Mouse (Mus musculus): ENCODE results near the gene Rps15a.

- TF ChIP-seq CTCF (conservative IDR thresholded peaks at IDR 0.05; ENCODE audit: insufficient read depth, insufficient read length, low read depth, low read length) (0 out of 2 replicates have a peak, but pooled peaks have one; percentile 20), POLR2A (IDR thresholded peaks at IDR 0.05; ENCODE audit: low read depth, low read length) (no peak)
Observed at GRCm38 (mm10) chr7:118079097-118079496, 36.9 kb downstream of the Rps15a start.

All from kidney, adult 2 months (tissue).